Mouse (Mus musculus) E14TG2a.4 (cell line): ENCODE measurements around the gene Map3k4.

Experiments
- CTCF ChIP-seq: conservative IDR thresholded peaks from 2 replicates; pipeline ENCODE4 v1.5.1; 2014; ENCODE audit warnings: low read length
- NANOG ChIP-seq: IDR thresholded peaks from 2 replicates; pipeline ENCODE4 v1.6.1; 2014; ENCODE audit warnings: borderline replicate concordance, low read length, mixed read lengths

GRCm38 (mm10) chr17:12226551-12226950 lies 92.0 kb downstream of the Map3k4 start:
- TF ChIP-seq CTCF (no peak), NANOG (no peak)
